Mouse (Mus musculus): Measurements from ENCODE around the gene Col9a2.

The Col9a2 gene

DNA sequence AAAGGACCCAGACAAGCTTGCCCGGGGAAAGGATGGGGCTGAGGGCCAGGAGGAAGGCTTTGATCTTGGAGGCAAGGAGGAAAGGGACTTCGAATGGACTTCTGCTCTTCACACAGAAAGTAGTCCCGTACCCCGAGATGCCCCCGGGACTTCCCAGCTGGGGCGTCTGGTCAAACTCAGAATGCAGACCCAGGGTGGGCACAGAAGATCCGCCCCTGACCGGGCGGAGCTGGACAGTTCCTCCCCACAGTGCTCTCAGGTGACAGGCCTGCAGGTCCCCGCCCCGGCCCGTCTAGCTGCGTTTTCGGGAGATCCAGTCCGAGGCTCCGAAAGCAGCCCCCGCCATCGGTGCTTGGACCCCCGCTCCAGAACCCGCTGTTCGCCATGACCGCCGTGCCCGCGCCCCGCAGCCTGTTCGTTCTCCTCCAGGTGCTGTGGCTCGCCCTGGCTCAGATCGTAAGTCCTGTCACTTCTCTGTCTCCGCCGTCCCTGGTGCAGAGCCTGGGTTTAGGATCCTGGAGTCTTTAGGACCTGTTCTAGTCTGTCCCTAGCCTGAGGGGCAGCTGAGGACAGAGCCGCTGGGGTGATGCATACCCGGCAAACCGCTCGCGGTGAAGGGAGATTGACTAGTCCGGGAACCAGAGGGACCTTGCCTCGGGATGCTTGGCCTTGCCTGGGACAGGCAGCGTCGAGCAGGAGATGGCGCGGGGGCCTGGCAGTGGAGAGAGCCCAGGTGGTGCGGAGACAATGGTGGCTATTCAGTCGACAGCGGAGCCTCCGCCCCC is at the start of gene Col9a2:
TSS of gene Col9a2 (plus strand) at position 55 of the 785 bp plus-strand sequence.
- DNase-seq (ENCODE audit: low read depth, low spot score): no peak

- peak; percentile 34 for DNase-seq (ENCODE audit: low read depth, low spot score)
These were observed 46.9 kb upstream of the Col9a2 start for GRCm38 (mm10) chr4:120992284-120992683.

DNA sequence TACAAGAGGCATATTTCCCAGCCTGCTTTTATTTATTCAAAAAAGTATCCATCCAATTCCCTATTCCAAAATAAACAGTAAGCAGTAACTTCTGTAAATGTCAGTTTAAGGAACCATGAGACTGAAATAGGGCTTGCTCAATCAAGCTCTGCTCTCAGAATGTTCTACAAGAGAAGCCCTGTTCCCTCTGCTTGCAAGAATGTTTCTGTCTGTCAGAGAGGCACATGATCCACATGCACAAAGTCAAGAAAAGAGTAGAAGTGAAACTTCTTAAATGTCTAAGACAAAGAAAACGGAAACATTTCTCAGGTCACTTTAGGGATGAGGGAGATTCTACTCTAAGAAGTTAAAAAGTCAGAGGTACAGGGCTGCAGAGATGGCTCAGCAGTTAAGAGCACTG is 46.2 kb upstream of the Col9a2 start:
- no peak for DNase-seq (ENCODE audit: low read depth, low spot score)

DNA sequence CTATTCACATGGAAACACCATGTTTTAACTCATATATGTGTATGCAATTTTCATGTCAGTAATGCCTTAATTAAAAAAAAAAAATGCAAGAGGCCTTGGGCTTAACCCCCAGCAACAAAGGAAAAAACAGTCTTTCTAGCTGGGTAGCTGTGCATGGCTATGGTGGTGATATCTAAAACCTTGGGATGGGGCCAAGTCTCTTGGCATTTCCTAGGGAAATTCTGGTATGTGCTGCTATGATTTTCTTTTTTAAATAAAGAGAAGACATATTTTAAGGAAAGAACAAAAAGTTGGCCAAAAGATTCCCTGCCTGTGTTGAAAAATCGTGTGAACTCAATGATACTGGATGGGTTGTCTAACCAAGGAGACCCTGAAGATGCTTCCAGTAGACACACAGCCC is 43.3 kb upstream of the Col9a2 start:
- DNase-seq (ENCODE audit: low read depth, low spot score): no peak

- DNase-seq (ENCODE audit: low read depth, low spot score): no peak
These were observed 38.1 kb upstream of the Col9a2 start for GRCm38 (mm10) chr4:121001042-121001441.

GRCm38 (mm10) chr4:121001659-121002058 is 37.5 kb upstream of the Col9a2 start:
- no peak for DNase-seq (ENCODE audit: low read depth, low spot score)

- no peak for DNase-seq (ENCODE audit: low read depth, low spot score)
These were observed 36.6 kb upstream of the Col9a2 start for GRCm38 (mm10) chr4:121002400-121003171.

DNA sequence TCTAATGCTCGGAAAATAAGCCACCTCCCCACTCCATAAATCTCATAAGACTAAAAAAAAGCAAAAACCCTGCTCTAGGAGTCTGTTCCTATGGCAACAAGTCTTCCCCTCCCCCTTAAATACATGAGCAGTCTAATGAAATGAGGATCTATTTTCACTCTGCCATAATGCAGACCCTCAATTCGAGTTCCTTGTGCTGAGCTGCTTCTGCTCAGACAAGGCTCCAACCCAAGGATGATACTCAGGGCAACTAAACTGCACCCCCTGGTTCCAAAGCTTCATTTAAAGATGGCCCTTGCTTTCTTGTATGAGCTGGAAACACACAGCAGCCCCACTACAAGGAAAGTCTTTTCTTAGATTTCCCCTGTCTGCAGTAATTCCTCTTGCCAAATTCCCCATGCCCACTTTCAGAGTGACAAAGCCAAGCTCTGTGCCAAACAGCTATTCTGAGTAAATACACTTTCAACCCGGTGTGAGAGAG is 35.5 kb upstream of the Col9a2 start:
- no peak for DNase-seq (ENCODE audit: low read depth, low spot score)

DNA sequence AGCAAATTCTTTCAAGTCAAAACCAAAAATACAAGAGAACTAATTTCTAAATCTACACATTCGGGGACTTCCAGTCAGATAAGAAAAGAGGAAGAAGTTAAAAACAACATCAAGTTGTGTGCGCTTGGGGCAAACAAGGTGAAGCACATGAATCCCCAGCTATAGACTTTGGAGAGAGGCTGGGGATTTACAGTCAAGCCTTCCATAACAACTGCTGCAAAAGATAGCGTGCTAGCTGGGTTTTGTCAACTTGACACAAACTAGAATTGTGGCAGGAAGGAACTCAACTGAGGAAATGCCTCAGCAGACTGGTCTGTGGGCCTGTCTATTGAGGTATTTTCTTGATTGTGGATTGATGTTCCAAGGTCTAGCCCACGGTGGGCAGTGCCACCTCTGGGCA is 34.5 kb upstream of the Col9a2 start:
- no peak for DNase-seq (ENCODE audit: low read depth, low spot score)

DNA sequence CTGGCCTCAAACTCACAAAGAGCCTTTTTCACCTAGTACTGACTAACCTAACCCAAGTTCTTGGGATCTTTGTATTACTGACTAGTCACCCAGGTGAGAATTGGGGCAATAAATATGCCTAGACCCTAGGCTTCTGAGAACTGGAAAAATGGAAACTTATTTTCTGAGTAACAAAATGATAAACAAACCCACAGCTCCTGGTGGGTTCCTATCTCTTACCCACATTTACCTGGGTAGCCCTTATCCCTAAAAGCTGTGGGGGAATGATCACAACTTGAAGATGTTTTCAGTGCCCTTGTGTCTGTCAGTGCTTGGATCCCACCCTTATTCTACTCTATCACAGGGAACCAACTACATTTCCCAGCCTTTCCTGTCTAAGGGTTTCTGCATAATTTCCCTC is 32.2 kb upstream of the Col9a2 start:
- DNase-seq (ENCODE audit: low read depth, low spot score): no peak

GRCm38 (mm10) chr4:121008071-121008745 is 31.0 kb upstream of the Col9a2 start:
- no peak for DNase-seq (ENCODE audit: low read depth, low spot score)

DNA sequence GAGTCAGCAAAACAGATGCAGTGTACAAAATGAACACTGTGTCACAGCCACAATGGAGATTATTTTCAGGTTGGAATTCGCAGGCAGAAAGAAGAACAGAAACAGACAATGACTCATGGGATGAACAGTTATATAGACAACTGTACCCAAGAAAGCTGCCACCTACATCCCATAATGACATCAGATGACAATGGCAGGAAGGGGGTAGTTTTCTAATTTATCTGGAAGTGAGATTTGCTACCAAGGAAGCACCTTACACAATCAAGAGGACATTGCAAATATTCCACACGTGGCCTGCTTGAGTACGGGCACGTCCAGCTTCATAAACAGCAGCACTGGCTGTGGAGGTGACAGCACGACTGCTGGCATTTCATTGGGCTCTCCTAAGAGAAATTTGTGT is 30.0 kb upstream of the Col9a2 start:
- DNase-seq (ENCODE audit: low read depth, low spot score): no peak

GRCm38 (mm10) chr4:121010770-121011549 is 28.2 kb upstream of the Col9a2 start:
- DNase-seq (ENCODE audit: low read depth, low spot score): no peak

- DNase-seq (ENCODE audit: low read depth, low spot score): no peak
These were observed 24.5 kb upstream of the Col9a2 start for GRCm38 (mm10) chr4:121014594-121015267.

- no peak for DNase-seq (ENCODE audit: low read depth, low spot score)
These were observed 23.9 kb upstream of the Col9a2 start for GRCm38 (mm10) chr4:121015268-121015659.

DNA sequence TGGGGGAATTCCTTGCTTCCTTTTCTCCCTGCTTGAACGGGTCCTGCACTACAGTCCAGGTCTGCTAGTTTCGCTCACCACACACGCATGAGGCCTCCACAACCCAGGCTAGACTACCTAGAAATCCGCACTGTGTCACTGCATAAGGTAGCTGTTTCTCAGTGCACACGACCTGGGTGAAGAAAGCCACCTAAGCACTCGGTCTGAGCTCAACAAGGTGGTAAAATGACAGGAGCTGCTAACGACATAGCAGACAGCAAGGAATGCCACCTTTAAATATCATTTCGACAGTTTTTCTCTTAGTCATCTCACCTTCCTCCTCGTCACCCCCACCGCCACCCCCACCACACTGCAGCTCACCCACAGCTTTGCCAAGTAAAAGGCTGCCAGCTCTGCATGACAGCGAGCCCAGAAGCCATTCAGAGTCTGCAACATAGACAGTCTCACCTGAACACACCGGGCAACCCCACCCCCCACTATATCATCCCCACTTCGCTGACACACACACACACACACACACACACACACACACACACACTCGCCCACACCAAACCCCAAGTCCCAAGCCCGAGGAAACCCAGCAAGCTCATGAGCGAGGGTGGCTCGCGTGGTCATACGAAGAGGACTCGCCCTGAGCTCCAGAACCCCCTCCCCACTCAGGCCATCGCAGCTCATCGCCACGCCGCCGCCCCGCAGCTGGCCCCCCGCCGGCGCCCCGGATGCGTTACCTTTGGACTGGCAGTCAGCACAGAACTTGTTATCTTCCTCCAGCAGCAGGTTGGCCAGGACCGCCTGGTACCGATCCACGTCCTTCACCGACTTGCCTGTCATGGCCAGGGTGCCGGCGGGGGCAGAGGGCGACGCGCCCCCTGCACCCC is 22.9 kb upstream of the Col9a2 start:
- DNase-seq (ENCODE audit: low read depth, low spot score): no peak

DNA sequence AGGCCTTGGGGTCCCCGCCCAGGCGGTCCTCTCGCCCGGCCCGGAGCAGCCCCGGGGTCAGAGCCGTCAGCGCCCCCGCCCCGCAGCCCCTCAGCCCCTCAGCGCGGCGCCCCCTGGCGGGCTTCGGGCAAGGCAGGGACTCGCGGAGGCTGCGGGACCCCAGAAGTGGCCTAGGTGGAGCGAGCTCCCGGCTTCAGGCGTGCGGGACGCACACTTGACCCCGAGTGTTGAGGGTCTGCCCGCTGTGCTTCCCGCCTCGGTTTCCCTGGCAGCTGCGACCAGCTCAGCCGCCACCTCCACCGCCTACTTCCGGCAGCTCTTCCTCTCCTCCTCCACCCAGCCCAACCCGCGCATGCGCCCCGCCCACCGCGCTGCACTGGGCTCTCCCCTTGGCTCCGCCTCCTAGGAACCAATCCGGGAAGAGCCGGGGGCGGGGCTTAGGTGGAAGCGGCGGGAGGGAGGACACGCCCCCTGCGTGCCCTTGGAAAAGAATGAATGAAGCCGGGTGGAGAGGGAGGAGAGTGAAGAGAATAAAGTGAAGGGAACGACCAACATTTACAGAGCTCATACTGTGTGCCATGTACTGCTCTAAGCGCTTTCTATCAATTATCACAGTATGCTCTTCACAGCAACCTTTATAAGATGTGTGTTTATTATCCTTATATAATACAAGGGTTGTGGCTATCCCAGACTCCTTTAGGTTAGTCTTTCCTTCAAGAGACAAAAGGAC is 22.1 kb upstream of the Col9a2 start, which contains the start of gene Smap2:
TSS of gene Smap2 (minus strand) at position 320 of the 730 bp plus-strand sequence.
- peak; percentile 98 for DNase-seq (ENCODE audit: low read depth, low spot score)

GRCm38 (mm10) chr4:121018250-121018649 is 20.9 kb upstream of the Col9a2 start:
- DNase-seq (ENCODE audit: low read depth, low spot score): no peak

Measured in retina, postnatal 7 days (tissue).